Comparison of ENCODE assay signal across 8 mouse cellular contexts in the genomic region with DNA sequence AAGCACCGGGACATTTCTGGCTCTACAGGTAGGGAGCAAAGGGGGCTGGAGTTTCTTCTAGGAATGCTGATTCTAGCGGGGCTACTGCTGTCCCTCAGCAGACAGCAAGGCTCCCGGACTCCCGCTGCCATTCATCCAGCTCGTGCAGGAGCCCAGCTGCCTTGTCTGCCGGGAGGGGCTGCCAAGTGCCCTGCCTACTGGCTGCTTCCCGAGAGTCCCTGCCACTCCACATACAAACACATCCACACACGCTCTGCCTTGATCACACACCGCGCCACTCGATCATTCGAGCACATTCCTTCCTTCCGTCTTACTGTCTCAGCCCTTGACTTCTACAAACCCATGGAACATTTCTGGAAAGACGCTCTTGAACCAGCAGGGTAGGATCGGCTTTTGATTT.
A peak's percentile ranks its signal among the peaks of the same experiment; 100 is the strongest.
DNase-seq lines count a peak whose midpoint lies in the region; ATAC-seq and TF ChIP-seq lines count a peak whose summit lies in the region.

No protein-coding gene starts in this region.

- peaks cover 9% of the 10 kb centered on the region for H3K79me2 ChIP-seq in liver, adult 2 months (ENCODE audit: control insufficient read depth, insufficient read depth, low read length)

- peak overlapping the region; percentile 14 for H3K4me3 ChIP-seq in liver, adult 2 months (ENCODE audit: insufficient read depth, low read depth, low read length)
- H3K4me3 ChIP-seq in forebrain, embryonic 10.5 days, result peak overlapping the region; percentile 41
- H3K4me3 ChIP-seq in hindbrain, embryonic 11.5 days (ENCODE audit: low read depth, low read length), result peak overlapping the region; percentile 23

- DNase-seq in liver, adult 2 months (ENCODE audit: extremely low read depth, low read depth, low spot score), result peak; percentile 67
- no peak for DNase-seq in liver
- peak; percentile 24 for DNase-seq in forebrain, embryonic 10.5 days (ENCODE audit: extremely low spot score, low spot score)
- DNase-seq in hindbrain, embryonic 11.5 days (ENCODE audit: low spot score), result peak; percentile 39
- DNase-seq in layer of hippocampus, postnatal 36 days, result peak; percentile 15 to 26
- DNase-seq in right cerebral cortex, postnatal 25 days, result peak; percentile 38
- DNase-seq in natural killer cell, adult 2 months (ENCODE audit: low spot score in 2 of 2), result no peak

- H3K27me3 ChIP-seq in liver, adult 2 months (ENCODE audit: control insufficient read depth, insufficient read depth, low read length), result no peaks in the 10 kb centered on the region
- H3K27me3 ChIP-seq in forebrain, embryonic 10.5 days (ENCODE audit: poor library complexity, severe bottlenecking), result peaks cover 68% of the 10 kb centered on the region
- H3K27me3 ChIP-seq in hindbrain, embryonic 11.5 days (ENCODE audit: control insufficient read depth, insufficient read depth, low read length), result peaks cover 38% of the 10 kb centered on the region

- no peak overlapping the region for H3K27ac ChIP-seq in liver, adult 2 months (replicated peaks; ENCODE audit: insufficient read depth, low read depth, low read length)
- H3K27ac ChIP-seq in forebrain, embryonic 10.5 days, result no peak overlapping the region
- H3K27ac ChIP-seq in hindbrain, embryonic 11.5 days (ENCODE audit: low read depth, low read length), result no peak overlapping the region

- H3K9ac ChIP-seq in liver, adult 2 months (ENCODE audit: low read depth, low read length), result peak overlapping the region; percentile 19
- H3K9ac ChIP-seq in hindbrain, embryonic 11.5 days (ENCODE audit: low read depth, low read length), result no peak overlapping the region

- H3K4me2 ChIP-seq in hindbrain, embryonic 11.5 days (replicated peaks; ENCODE audit: low read depth, low read length), result peak overlapping the region; percentile 42

- TF ChIP-seq CTCF in liver, adult 2 months (IDR thresholded peaks at IDR 0.05; ENCODE audit: low read depth, low read length), result 0 out of 2 replicates have a peak, but pooled peaks have one; percentile 8

- no peaks in the 10 kb centered on the region; the same call in 1 of the 2 replicates for H3K36me3 ChIP-seq in liver, adult 2 months (ENCODE audit: control insufficient read depth, insufficient read depth, low read length)
- H3K36me3 ChIP-seq in forebrain, embryonic 10.5 days (replicated peaks), result no peaks in the 10 kb centered on the region
- no peaks in the 10 kb centered on the region for H3K36me3 ChIP-seq in hindbrain, embryonic 11.5 days (ENCODE audit: control insufficient read depth, insufficient read depth, low read length)

- no peak for TF ChIP-seq POLR2A in liver, adult 2 months (IDR thresholded peaks at IDR 0.05; ENCODE audit: extremely low read depth, insufficient read depth, low read length)

- ATAC-seq in hindbrain, embryonic 11.5 days (ENCODE audit: low FRiP score), result peak; percentile 55
- 0 out of 2 replicates have a peak, but pooled peaks have one; percentile 10 for ATAC-seq in megakaryocyte-erythroid progenitor cell, adult 5-6 weeks (replicated peaks; ENCODE audit: low FRiP score, low TSS enrichment, poor library complexity, severe bottlenecking)

- no peaks in the 10 kb centered on the region for H3K9me3 ChIP-seq in forebrain, embryonic 10.5 days
- H3K9me3 ChIP-seq in hindbrain, embryonic 11.5 days (ENCODE audit: control insufficient read depth, low read length), result no peaks in the 10 kb centered on the region

- 19% methylated on average over 15 of the region's 15 CpGs for WGBS in liver, adult 2 months
- WGBS in forebrain, embryonic 10.5 days, result 6% methylated on average over 15 of the region's 15 CpGs
- WGBS in hindbrain, embryonic 11.5 days, result 5% methylated on average over 15 of the region's 15 CpGs

- H3K4me1 ChIP-seq in liver, adult 2 months (ENCODE audit: control insufficient read depth, insufficient read depth, low read length), result no peaks in the 10 kb centered on the region
- H3K4me1 ChIP-seq in forebrain, embryonic 10.5 days, result peaks cover 19% of the 10 kb centered on the region
- H3K4me1 ChIP-seq in hindbrain, embryonic 11.5 days (replicated peaks; ENCODE audit: control insufficient read depth, insufficient read depth, low read length), result peaks cover 3% of the 10 kb centered on the region

Comparison
In these comparisons a context has a peak if more than half of its experiments do, and no peak if none do; other contexts are left out.
1. DNase-seq: peak in liver, adult 2 months (single experiment), forebrain, embryonic 10.5 days (single experiment), hindbrain, embryonic 11.5 days (single experiment), layer of hippocampus, postnatal 36 days (2 of 2) and right cerebral cortex, postnatal 25 days (single experiment); none in liver (single experiment) and natural killer cell, adult 2 months (0 of 2).
2. Peak in every context shown above with its lines, with median percentiles within 50 percentile points of each other: H3K4me3 ChIP-seq.